Mouse (Mus musculus): ENCODE data around the gene Chsy1. TPM values are rescaled to one million over a fixed set of nuclear protein-coding genes. Genes with fewer than 3 reads are reported as not detected.

Chsy1 gene
- polyA plus RNA-seq, 1 experiment from 2014 or later: 19.5 TPM

DNA sequence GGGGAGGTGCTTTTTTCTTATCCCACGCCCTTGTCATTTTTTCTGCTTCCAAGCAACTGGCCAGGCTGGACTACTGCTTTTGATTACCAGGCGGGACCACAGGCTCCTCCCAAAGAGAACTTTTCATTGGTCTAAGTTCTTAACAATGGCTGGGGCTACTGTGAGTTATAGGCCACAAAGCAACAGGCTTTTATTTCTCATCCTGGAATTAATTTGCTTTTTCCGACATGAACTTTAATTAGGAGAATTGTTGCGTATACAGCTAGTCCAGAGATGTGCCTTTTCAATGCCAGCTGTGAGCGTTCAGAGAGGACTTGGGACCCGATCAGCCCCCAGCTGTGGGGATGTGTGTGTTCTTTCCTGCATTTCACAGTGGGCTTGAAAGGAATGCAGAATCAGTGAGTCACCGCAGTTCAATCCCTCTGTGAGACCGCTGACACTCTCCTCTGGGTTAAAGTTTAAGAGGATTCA is 113.3 kb downstream of the Chsy1 start:
- peaks cover 24% of the 10 kb centered on the region for H3K4me1 ChIP-seq
- WGBS: 16% methylated on average over 8 of the region's 8 CpGs
- H3K4me3 ChIP-seq: no peak overlapping the region
- no peak overlapping the region for H3K9ac ChIP-seq
- peak overlapping the region; percentile 67 for H3K27ac ChIP-seq
- no peaks in the 10 kb centered on the region for H3K27me3 ChIP-seq
- H3K4me2 ChIP-seq: no peak overlapping the region
- H3K36me3 ChIP-seq: no peaks in the 10 kb centered on the region
- no peak for ATAC-seq (ENCODE audit: insufficient number of reproducible peaks, low FRiP score, low TSS enrichment, low read depth)
- H3K9me3 ChIP-seq: no peaks in the 10 kb centered on the region

Other genes starting within 250 kb of the Chsy1 start
- gene Pcsk6, start 247.8 kb upstream of the Chsy1 start, polyA plus RNA-seq (2015; fragmentation: Nextera tagmentation; extraction: Ambion mirVana): 10.3 and 10.8 TPM in 2 replicates
- not detected in 2 replicates for gene Gm45213, start 65.9 kb upstream of the Chsy1 start, polyA plus RNA-seq (2015; fragmentation: Nextera tagmentation; extraction: Ambion mirVana)
- gene Snrpa1, start 50.5 kb upstream of the Chsy1 start, polyA plus RNA-seq (2015; fragmentation: Nextera tagmentation; extraction: Ambion mirVana): 145 and 148 TPM in 2 replicates
- 154 TPM in 2 replicates for gene Selenos, start 29.9 kb upstream of the Chsy1 start, polyA plus RNA-seq (2015; fragmentation: Nextera tagmentation; extraction: Ambion mirVana)

Data from limb, embryonic 15.5 days (tissue).